Mouse (Mus musculus) heart, postnatal 0 days (tissue): ENCODE results near the gene Ntrk3. TPM values are rescaled to one million over a fixed set of nuclear protein-coding genes. Genes with fewer than 3 reads are reported as not detected.

Source experiments
- ATAC-seq: fragments of 200-750 bp; cut with Nextera tagmentation; 2 replicates; pipeline ENCODE4 v1.8.0; 2017; ENCODE audit warnings: low read depth, moderate number of reproducible peaks, moderate library complexity; ENCODE audit not compliant: insufficient read depth
- DNase-seq: peaks from one replicate; pipeline ENCODE4 v3.0.0-alpha.2; 2016; ENCODE audit warnings: low spot score
- H3K27ac ChIP-seq: fragments of 300-500 bp; sonication (generic); 2 replicates; pipeline ENCODE4 v1.5.1; 2014; ENCODE audit warnings: low read depth, mild to moderate bottlenecking
- H3K27me3 ChIP-seq: fragments of 300-500 bp; sonication (generic); 2 replicates; pipeline ENCODE4 v1.6.1; 2014; ENCODE audit warnings: low read length, mixed read lengths; ENCODE audit not compliant: control insufficient read depth, insufficient read depth
- H3K36me3 ChIP-seq: fragments of 300-500 bp; sonication (generic); replicated peaks from 2 replicates; pipeline ENCODE4 v1.6.1; 2014; ENCODE audit warnings: low read length, mixed read lengths; ENCODE audit not compliant: control insufficient read depth, insufficient read depth
- H3K4me1 ChIP-seq: fragments of 300-500 bp; sonication (generic); 2 replicates; pipeline ENCODE4 v1.6.1; 2014; ENCODE audit warnings: antibody characterized with exemption; ENCODE audit not compliant: control insufficient read depth, insufficient read depth
- H3K4me2 ChIP-seq: fragments of 300-500 bp; sonication (generic); 2 replicates; pipeline ENCODE4 v1.6.1; 2014; ENCODE audit warnings: low read depth, mild to moderate bottlenecking, low read length, moderate library complexity
- H3K4me3 ChIP-seq: fragments of 300-500 bp; sonication (generic); 2 replicates; pipeline ENCODE4 v1.5.1; 2014; ENCODE audit warnings: low read depth, low read length
- H3K9ac ChIP-seq: fragments of 300-500 bp; sonication (generic); replicated peaks from 2 replicates; pipeline ENCODE4 v1.6.1; 2014; ENCODE audit warnings: low read depth, low read length, mixed read lengths
- H3K9me3 ChIP-seq: fragments of 300-500 bp; sonication (generic); replicated peaks from 2 replicates; pipeline ENCODE4 v1.6.1; 2016; ENCODE audit warnings: low read length; ENCODE audit not compliant: control insufficient read depth
- CTCF ChIP-seq: IDR thresholded peaks from 2 replicates; pipeline ENCODE4 v1.5.1; 2016; ENCODE audit warnings: antibody characterized with exemption, control low read depth, low read depth
- EP300 ChIP-seq: IDR thresholded peaks from 2 replicates; pipeline ENCODE4 v1.6.1; 2016; ENCODE audit warnings: antibody characterized with exemption, low read depth
- WGBS: fragments of 180-500 bp; shearing (Covaris S2); extraction: QIAGEN DNeasy Blood & Tissue Kit; methylation state at CpG from one replicate; pipeline ENCODE4 v1.1.7; 2014; 5-methylcytosine and 5-hydroxymethylcytosine counted together
- polyA plus RNA-seq: library from polyadenylated mRNA; unstranded; fragments of >200 nt; fragmentation: Nextera tagmentation; extraction: Ambion mirVana; gene quantifications from 2 replicates; pipeline ENCODE4 v1.2.1, GENCODE M21; 2015
- total RNA-seq: library from RNA; depleted of rRNA; stranded (reverse); fragments of >200 nt; gene quantifications from 2 replicates; pipeline ENCODE4 v1.2.3, GENCODE M21; 2014; ENCODE audit warnings: low replicate concordance

Gene Ntrk3
- total and polyA plus RNA-seq, 2 experiments from 2014 or later: 1.1 to 4.2 TPM

DNA sequence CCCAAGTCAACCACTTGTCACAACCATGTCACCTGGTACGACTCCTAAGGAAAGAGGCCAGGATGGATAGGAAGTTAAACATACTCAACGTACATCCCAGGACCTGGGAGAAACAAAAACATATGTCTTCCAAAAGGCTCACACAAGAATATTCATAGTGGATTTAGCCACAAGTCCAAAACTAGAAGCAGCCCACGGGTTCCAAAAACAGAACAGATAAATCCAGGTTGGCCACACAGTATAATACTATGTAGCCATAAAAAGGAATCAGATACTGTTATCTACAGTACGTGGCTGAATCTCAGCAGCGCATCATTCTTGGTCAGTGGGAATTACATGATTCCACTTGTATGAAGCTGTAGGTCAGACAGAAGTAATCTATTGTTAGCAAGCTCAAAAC lies 179.3 kb downstream of the Ntrk3 start:
- no peak overlapping the region for H3K4me2 ChIP-seq
- TF ChIP-seq CTCF: no peak
- no peak for TF ChIP-seq EP300
- DNase-seq: no peak
- H3K4me1 ChIP-seq: no peaks in the 10 kb centered on the region
- H3K36me3 ChIP-seq: no peaks in the 10 kb centered on the region
- no peak for ATAC-seq
- WGBS: 65% methylated on average over 5 of the region's 5 CpGs
- H3K9ac ChIP-seq: no peak overlapping the region
- H3K27me3 ChIP-seq: no peaks in the 10 kb centered on the region
- H3K27ac ChIP-seq: no peak overlapping the region
- no peaks in the 10 kb centered on the region for H3K9me3 ChIP-seq
- H3K4me3 ChIP-seq: no peak overlapping the region

DNA sequence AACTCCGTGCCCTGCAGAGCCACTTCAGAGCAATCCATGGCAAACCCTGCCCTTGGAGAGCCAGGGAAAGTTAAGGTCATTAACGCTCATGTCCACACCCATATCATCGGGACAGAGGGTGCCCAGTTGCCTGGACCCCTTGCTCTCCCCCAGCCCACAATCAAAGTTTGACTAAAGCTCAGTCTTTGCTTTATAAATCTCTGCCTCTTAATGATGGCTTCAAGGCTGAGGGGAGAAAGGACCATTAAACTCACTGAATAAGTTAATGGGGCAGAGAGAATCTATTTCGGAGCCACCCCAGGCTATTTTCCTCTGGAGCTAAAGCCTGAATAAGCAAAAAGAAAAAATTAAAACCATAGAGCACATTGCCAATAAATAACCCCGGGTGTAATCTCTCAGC lies 182.3 kb downstream of the Ntrk3 start:
- TF ChIP-seq CTCF (no peak), EP300 (no peak)
- no peaks in the 10 kb centered on the region for H3K36me3 ChIP-seq
- no peaks in the 10 kb centered on the region for H3K9me3 ChIP-seq
- WGBS: 69% methylated on average over 5 of the region's 5 CpGs
- no peaks in the 10 kb centered on the region for H3K4me1 ChIP-seq
- H3K4me3 ChIP-seq: no peak overlapping the region
- ATAC-seq (no peak), DNase-seq (no peak)
- no peak overlapping the region for H3K9ac ChIP-seq
- no peaks in the 10 kb centered on the region for H3K27me3 ChIP-seq
- no peak overlapping the region for H3K4me2 ChIP-seq
- H3K27ac ChIP-seq: no peak overlapping the region

DNA sequence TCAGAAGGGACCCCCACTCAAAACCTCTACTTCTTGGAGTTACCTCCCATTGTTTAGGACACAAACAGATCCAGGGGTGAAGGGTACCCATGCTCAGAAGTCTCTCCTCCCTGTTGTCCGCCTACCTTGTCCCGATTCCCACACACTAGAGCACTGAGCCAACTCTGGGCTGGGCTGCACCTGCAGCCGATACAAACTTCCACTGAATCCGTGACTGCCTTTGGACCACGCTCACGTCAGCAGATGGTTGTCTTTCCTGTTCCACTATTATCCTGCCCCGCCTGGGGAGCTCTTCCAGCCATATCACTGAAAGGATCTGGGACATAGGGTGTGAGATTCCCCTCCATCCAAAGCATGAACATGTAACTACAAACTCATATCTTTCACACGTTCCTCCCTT lies 188.4 kb downstream of the Ntrk3 start:
- TF ChIP-seq EP300 (no peak), CTCF (no peak)
- H3K36me3 ChIP-seq: no peaks in the 10 kb centered on the region
- no peak overlapping the region for H3K4me2 ChIP-seq

DNA sequence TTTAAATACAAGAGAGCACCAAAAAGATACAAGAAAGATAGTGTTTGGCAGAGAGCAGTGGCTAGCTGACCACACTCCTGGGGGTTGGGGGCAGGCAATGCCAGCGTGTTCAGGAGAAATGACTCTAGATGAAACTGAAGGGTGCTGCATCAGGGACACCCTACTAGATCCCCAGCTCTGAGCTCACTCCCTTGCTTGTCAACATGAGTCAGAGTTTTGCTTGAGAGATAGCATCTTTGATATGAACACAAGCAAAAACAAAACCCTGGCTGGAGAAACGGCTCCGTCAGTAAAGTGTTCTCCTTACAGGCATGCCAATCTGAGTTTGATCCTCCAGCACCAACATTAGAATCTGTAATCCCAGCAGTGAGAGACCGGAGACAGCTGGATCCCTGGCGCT lies 189.1 kb downstream of the Ntrk3 start:
- H3K9me3 ChIP-seq: no peaks in the 10 kb centered on the region
- no peaks in the 10 kb centered on the region for H3K4me1 ChIP-seq
- 75% methylated on average over 5 of the region's 5 CpGs for WGBS
- H3K4me3 ChIP-seq: no peak overlapping the region
- H3K27ac ChIP-seq: no peak overlapping the region
- H3K9ac ChIP-seq: no peak overlapping the region
- DNase-seq: no peak
- H3K27me3 ChIP-seq: no peaks in the 10 kb centered on the region
- no peak overlapping the region for H3K4me2 ChIP-seq
- TF ChIP-seq EP300 (no peak), CTCF (no peak)
- ATAC-seq: no peak
- no peaks in the 10 kb centered on the region for H3K36me3 ChIP-seq

More for the DNA sequence above, 188.4 kb downstream of the Ntrk3 start:
- DNase-seq (no peak), ATAC-seq (no peak)
- Histone ChIP-seq H3K27me3 (no peaks in the 10 kb centered on the region), H3K9ac (no peak overlapping the region), H3K4me3 (no peak overlapping the region), H3K27ac (no peak overlapping the region), H3K9me3 (no peaks in the 10 kb centered on the region), H3K4me1 (no peaks in the 10 kb centered on the region)
- 73% methylated on average over 8 of the region's 8 CpGs for WGBS

DNA sequence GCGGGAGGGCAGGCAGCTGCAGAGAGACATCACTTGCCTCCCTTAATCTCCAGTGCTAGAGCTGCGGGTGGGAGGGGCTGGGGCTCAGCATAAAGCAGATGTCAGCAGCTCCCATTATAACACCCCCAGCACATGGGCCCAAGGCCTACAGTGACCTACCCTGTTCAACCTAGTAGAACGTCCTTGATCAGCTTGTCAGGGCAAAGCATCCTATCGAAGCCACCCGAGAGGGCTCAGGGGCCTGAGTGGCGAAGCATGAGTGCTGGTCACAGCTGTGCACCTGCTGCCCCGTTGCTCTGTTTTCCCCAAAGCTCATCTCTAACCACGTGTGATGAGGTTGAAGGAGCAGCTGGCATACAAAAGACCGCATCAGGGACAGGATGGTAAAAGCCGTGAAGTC lies 191.3 kb downstream of the Ntrk3 start:
- 66% methylated on average over 10 of the region's 10 CpGs for WGBS
- TF ChIP-seq EP300: no peak
- TF ChIP-seq CTCF: no peak
- Histone ChIP-seq H3K4me1 (no peaks in the 10 kb centered on the region), H3K4me2 (no peak overlapping the region), H3K9ac (no peak overlapping the region), H3K27ac (no peak overlapping the region), H3K27me3 (no peaks in the 10 kb centered on the region), H3K36me3 (no peaks in the 10 kb centered on the region), H3K9me3 (no peaks in the 10 kb centered on the region), H3K4me3 (no peak overlapping the region)
- DNase-seq: no peak
- ATAC-seq: no peak

DNA sequence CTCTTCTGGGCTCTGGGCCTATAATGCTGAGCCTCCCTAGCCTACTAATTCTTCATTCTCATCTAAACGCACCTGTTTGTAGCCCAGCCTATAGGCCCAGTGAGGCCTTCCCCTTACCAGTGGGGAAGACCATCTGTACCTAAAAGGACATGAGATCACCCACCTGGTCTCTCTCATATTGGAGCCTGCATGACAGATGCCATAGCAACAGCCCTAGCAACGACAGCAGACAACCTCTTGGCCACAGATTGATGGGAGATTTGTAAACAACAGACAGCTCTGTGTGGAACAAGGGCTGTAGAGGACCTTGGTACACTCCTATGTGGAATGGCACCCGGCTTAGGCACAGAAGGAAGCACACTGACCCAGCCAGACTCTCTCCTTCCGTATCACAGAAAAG lies 195.3 kb downstream of the Ntrk3 start:
- Histone ChIP-seq H3K36me3 (no peaks in the 10 kb centered on the region), H3K9me3 (no peaks in the 10 kb centered on the region), H3K27ac (no peak overlapping the region), H3K27me3 (no peaks in the 10 kb centered on the region), H3K9ac (no peak overlapping the region), H3K4me1 (no peaks in the 10 kb centered on the region), H3K4me3 (no peak overlapping the region), H3K4me2 (no peak overlapping the region)
- TF ChIP-seq EP300: no peak
- TF ChIP-seq CTCF: no peak
- 64% methylated on average over 4 of the region's 4 CpGs for WGBS
- ATAC-seq: no peak
- DNase-seq: no peak
